Mouse (Mus musculus) embryonic fibroblast, embryonic 13.5 days (primary cell): ENCODE measurements around the gene Dusp2. TPM values are rescaled to one million over a fixed set of nuclear protein-coding genes. Genes with fewer than 3 reads are reported as not detected.

Experiments used
- H3K27ac ChIP-seq: 2 replicates; pipeline ENCODE4 v1.5.1; 2012; ENCODE audit warnings: low read length, control low read depth, inconsistent platforms; ENCODE audit not compliant: insufficient read depth
- H3K4me1 ChIP-seq: 2 replicates; pipeline ENCODE4 v1.6.1; 2011; ENCODE audit warnings: low read length; ENCODE audit not compliant: control insufficient read depth, insufficient read depth
- H3K4me3 ChIP-seq: 2 replicates; pipeline ENCODE4 v1.5.1; 2011; ENCODE audit warnings: mild to moderate bottlenecking, control low read depth, low read length; ENCODE audit not compliant: insufficient read depth
- CTCF ChIP-seq: IDR thresholded peaks from 2 replicates; pipeline ENCODE4 v1.5.1; 2011; ENCODE audit warnings: mild to moderate bottlenecking, control low read depth, low read length, moderate library complexity, borderline replicate concordance; ENCODE audit not compliant: insufficient read depth
- POLR2A ChIP-seq: IDR thresholded peaks from 2 replicates; pipeline ENCODE4 v1.6.1; 2011; ENCODE audit warnings: low read depth, mild to moderate bottlenecking, control low read depth, low read length, moderate library complexity
- polyA plus RNA-seq: library from polyadenylated mRNA; stranded (reverse); fragments of >200 nt; gene quantifications from 2 replicates; pipeline ENCODE4 v1.2.4, GENCODE M21; 2011; ENCODE audit warnings: low read depth; ENCODE audit not compliant: missing spikeins, insufficient read length

Dusp2 gene
- polyA plus RNA-seq, 1 experiment = not detected

GRCm38 (mm10) chr2:127308660-127309059 lies 27.3 kb upstream of the Dusp2 start:
- Histone ChIP-seq H3K4me3 (no peak overlapping the region), H3K4me1 (no peaks in the 10 kb centered on the region), H3K27ac (no peak overlapping the region)
- TF ChIP-seq POLR2A (no peak), CTCF (no peak)

DNA sequence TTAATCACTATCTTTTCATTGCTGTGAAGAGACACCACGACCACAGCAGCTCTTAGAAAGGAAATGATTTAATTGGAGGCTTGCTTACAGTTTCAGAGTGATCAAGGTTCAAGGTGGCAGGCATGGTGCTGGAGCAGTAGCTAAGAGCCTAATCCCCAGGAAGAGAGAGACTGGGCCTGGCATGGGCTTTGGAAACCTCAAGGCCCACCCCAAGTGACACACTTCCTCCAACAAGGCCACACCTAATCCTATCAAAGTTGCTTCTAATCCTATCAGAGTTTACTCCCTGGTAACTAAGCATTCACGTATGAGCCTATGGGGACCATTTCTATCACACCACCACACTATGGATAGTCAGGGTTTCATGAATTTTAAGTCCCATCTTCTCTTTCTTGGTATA lies 25.7 kb upstream of the Dusp2 start:
- no peak overlapping the region for H3K27ac ChIP-seq
- H3K4me3 ChIP-seq = no peak overlapping the region
- no peaks in the 10 kb centered on the region for H3K4me1 ChIP-seq
- no peak for TF ChIP-seq CTCF

DNA sequence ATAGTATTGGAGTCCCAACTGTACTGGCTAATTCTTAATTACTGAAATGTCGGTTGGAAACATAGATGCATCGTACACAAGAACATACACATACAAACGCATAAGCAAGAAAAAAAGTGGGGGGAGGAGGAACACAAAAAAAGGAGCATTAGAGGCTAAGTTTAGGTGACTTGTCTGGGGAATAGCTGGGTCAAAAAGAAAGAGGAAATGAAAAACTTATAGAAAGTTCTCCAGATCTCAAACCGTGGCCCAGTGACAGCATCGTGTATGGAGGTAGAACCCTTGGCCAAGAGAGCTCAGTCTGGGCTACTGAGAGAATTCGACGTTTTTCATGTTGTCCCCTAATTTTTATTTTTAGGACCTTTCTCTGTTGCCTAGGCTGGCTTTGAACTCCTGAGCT lies 25.3 kb upstream of the Dusp2 start:
- TF ChIP-seq CTCF (no peak), POLR2A (no peak)
- Histone ChIP-seq H3K27ac (no peak overlapping the region), H3K4me1 (no peaks in the 10 kb centered on the region), H3K4me3 (no peak overlapping the region)

DNA sequence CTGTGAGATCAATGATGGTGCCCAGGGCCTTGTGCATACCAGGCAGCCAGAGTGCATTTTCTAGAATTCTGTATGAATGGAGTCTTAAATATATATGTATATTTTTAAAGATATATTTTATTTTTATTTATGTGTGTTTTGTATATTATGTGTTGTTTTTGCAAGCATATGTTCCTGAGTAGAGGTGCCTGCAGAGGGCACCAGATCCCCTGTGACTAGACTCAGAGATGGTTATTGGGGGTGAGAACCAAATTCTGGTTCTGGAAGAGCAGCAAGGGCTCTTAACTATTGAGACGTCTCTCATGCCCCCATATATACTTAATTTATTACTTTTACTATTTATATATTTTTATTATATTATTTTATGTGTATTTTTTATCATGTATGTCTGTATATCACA lies 24.8 kb upstream of the Dusp2 start:
- Histone ChIP-seq H3K4me3 (no peak overlapping the region), H3K27ac (no peak overlapping the region), H3K4me1 (no peaks in the 10 kb centered on the region)
- no peak for TF ChIP-seq CTCF
- no peak for TF ChIP-seq POLR2A

DNA sequence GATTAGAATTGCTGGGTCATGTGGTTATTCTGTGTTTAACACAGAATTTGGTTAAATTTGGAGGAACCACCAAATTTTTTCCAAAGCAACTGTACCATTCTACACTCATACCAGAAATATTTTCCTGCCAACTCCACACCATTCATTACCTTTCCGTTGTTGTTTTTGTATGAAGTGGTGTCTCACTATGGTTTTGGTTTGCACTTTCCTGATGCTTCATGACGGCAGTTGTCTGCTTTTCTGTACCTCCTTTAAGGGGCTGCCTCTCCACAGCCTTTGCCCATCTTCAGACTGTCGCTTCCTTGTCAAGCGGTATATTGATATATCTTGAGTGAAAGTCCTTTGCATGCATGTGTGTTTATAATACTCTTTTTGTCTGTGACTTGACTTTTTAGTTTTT lies 23.2 kb upstream of the Dusp2 start:
- H3K4me1 ChIP-seq = no peaks in the 10 kb centered on the region
- H3K4me3 ChIP-seq = no peak overlapping the region
- no peak overlapping the region for H3K27ac ChIP-seq
- TF ChIP-seq CTCF = no peak
- TF ChIP-seq POLR2A = no peak

GRCm38 (mm10) chr2:127313878-127314277 lies 22.1 kb upstream of the Dusp2 start:
- Histone ChIP-seq H3K4me3 (no peak overlapping the region), H3K4me1 (no peaks in the 10 kb centered on the region), H3K27ac (no peak overlapping the region)
- no peak for TF ChIP-seq CTCF
- TF ChIP-seq POLR2A = no peak

DNA sequence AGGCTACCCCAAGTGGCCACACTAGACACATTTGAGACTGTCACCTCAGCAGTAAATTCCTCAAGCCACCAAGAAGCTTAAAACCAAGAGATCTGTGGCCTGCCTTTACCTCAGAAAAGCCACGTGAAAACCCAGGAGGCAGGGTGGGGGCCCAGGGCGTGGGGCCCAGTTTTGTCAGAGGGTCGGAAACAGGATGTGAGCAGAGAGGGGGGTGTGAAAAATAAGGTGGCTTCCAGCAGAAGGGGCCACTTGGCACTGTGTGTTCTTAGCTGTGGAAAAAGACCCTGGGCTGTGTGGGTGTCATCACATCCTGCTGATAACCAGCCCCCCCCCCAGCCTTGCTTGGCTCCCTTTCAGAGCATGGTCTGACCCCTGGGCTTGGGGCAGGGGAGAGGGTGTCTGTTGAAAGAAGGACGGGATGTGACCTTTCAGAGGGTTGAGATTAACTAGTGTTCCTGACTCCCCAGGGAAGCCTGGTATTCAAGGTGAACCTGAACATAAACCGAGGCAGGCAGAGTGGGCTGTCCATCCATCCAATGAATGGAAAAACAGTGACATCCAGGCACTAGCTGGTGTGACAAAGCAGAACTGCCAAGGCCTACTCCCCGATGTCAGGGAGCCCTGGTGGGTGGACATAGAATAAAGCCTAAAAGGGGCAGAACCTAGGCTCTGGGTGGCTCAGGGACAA lies 21.3 kb upstream of the Dusp2 start:
- Histone ChIP-seq H3K4me3 (no peak overlapping the region), H3K27ac (no peak overlapping the region), H3K4me1 (no peaks in the 10 kb centered on the region)
- no peak for TF ChIP-seq POLR2A
- TF ChIP-seq CTCF = no peak

GRCm38 (mm10) chr2:127315155-127315470 lies 20.8 kb upstream of the Dusp2 start:
- H3K27ac ChIP-seq = no peak overlapping the region
- H3K4me3 ChIP-seq = no peak overlapping the region
- no peak for TF ChIP-seq CTCF
- TF ChIP-seq POLR2A = no peak

DNA sequence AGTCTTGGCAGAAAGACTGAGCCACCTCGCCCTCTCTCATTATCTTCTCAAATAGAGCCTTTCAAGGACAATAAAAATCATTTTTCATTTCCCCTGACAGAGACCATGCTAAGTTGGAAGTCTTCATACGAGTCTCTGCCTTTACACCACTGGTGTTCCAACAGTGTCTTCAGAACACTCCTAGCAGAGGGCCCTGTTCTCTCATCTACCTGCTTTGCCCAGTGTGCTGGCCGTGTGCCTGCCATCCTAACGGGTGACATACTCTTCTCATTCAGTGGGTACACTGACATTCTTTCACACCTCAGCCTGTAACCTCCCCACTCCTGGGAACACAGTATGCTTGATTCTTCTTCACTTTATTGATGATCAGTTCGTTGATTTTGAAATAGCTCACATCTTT lies 19.5 kb upstream of the Dusp2 start:
- H3K4me3 ChIP-seq = no peak overlapping the region
- H3K27ac ChIP-seq = no peak overlapping the region
- TF ChIP-seq POLR2A = no peak
- TF ChIP-seq CTCF = no peak
- H3K4me1 ChIP-seq = no peaks in the 10 kb centered on the region

More at GRCm38 (mm10) chr2:127315155-127315470, 20.8 kb upstream of the Dusp2 start:
- no peaks in the 10 kb centered on the region for H3K4me1 ChIP-seq

- peaks cover 3% of the 10 kb centered on the region; the same call in 1 of the 2 replicates for H3K4me1 ChIP-seq
- TF ChIP-seq POLR2A (no peak), CTCF (no peak)
These were observed 17.8 kb upstream of the Dusp2 start for GRCm38 (mm10) chr2:127318136-127318535.

More at GRCm38 (mm10) chr2:127318136-127318535, 17.8 kb upstream of the Dusp2 start:
- H3K4me3 ChIP-seq = no peak overlapping the region
- no peak overlapping the region for H3K27ac ChIP-seq
